Mouse (Mus musculus): ENCODE results near the gene St8sia1.

St8sia1 gene

GRCm38 (mm10) chr6:142834911-142835310 is 129.3 kb downstream of the St8sia1 start:
- in situ Hi-C loops (cut with MboI, MseI) = no loop called here

- in situ Hi-C loops (cut with MboI, MseI) = no loop called here
Observed at GRCm38 (mm10) chr6:142831706-142832105, 132.5 kb downstream of the St8sia1 start.

GRCm38 (mm10) chr6:142831243-142831642 is 133.0 kb downstream of the St8sia1 start:
- in situ Hi-C loops (cut with MboI, MseI) = no loop called here

- in situ Hi-C loops (cut with MboI, MseI) = no loop called here
Observed at GRCm38 (mm10) chr6:142830221-142830620, 134.0 kb downstream of the St8sia1 start.

- in situ Hi-C loops (cut with MboI, MseI) = loop anchor here (5.0 kb wide), 1 partner anchor 37 kb away; no protein-coding TSS in a partner anchor
Observed at GRCm38 (mm10) chr6:142825449-142825848, 138.8 kb downstream of the St8sia1 start.

GRCm38 (mm10) chr6:142823008-142823787 is 141.1 kb downstream of the St8sia1 start:
- in situ Hi-C loops (cut with MboI, MseI) = no loop called here

GRCm38 (mm10) chr6:142818306-142818705 is 145.9 kb downstream of the St8sia1 start:
- in situ Hi-C loops (cut with MboI, MseI) = no loop called here

GRCm38 (mm10) chr6:142815513-142815912 is 148.7 kb downstream of the St8sia1 start:
- in situ Hi-C loops (cut with MboI, MseI) = no loop called here

GRCm38 (mm10) chr6:142814495-142814921 is 149.7 kb downstream of the St8sia1 start:
- in situ Hi-C loops (cut with MboI, MseI) = no loop called here

GRCm38 (mm10) chr6:142814011-142814410 is 150.2 kb downstream of the St8sia1 start:
- in situ Hi-C loops (cut with MboI, MseI) = no loop called here

- in situ Hi-C loops (cut with MboI, MseI) = no loop called here
Observed at GRCm38 (mm10) chr6:142812969-142813368, 151.3 kb downstream of the St8sia1 start.

- in situ Hi-C loops (cut with MboI, MseI) = no loop called here
Observed at GRCm38 (mm10) chr6:142810239-142810638, 154.0 kb downstream of the St8sia1 start.

GRCm38 (mm10) chr6:142809373-142810098 is 154.7 kb downstream of the St8sia1 start:
- in situ Hi-C loops (cut with MboI, MseI) = no loop called here

- in situ Hi-C loops (cut with MboI, MseI) = no loop called here
Observed at GRCm38 (mm10) chr6:142806326-142806725, 157.9 kb downstream of the St8sia1 start.

- in situ Hi-C loops (cut with MboI, MseI) = no loop called here
Observed at GRCm38 (mm10) chr6:142804402-142804801, 159.8 kb downstream of the St8sia1 start, which contains the start of gene Sult6b2. Gene Sult6b2 (minus strand): TSS chr6:142804502.

- in situ Hi-C loops (cut with MboI, MseI) = no loop called here
Observed at GRCm38 (mm10) chr6:142802617-142803525, 161.4 kb downstream of the St8sia1 start.

GRCm38 (mm10) chr6:142801687-142802086 is 162.6 kb downstream of the St8sia1 start:
- in situ Hi-C loops (cut with MboI, MseI) = no loop called here

- in situ Hi-C loops (cut with MboI, MseI) = no loop called here
Observed at GRCm38 (mm10) chr6:142799704-142800374, 164.4 kb downstream of the St8sia1 start.

GRCm38 (mm10) chr6:142798837-142799236 is 165.4 kb downstream of the St8sia1 start:
- in situ Hi-C loops (cut with MboI, MseI) = no loop called here

GRCm38 (mm10) chr6:142797996-142798395 is 166.3 kb downstream of the St8sia1 start:
- in situ Hi-C loops (cut with MboI, MseI) = no loop called here

Measured in T-helper 1 cell (primary cell).